Comparison of ENCODE assay signal across 10 mouse cellular contexts in the genomic region with DNA sequence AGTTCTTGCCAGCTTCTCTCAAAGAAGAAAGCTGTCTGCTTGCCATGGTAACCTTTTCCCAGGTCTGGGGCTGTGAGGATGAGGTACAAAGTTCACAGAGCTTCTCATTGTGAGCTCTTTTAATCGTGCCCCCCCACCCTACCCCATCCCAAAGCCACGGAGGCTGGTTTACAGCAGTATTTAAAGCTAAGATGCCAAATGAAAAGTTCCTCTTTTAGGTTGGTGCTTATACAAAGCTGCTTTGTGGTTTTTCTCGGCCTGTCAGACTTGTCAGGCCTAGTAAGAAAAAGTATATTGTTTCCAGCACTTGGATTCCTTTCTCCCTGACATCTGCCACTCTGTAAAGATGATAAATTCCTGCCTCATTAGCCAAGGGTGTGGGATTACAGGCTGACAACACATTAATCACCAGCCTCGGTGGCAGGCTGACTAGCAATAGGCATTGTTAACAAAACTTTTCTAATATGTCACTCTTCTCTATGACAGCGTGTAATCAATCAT.
DNase-seq lines count a peak whose midpoint lies in the region; ATAC-seq and TF ChIP-seq lines count a peak whose summit lies in the region.
"Had no signal": no experiment of that assay in that cellular context is flagged by ENCODE, and none has a peak within 500 bp of the region (broad histone marks: within the 10 kb centered on the region; RNA-seq: fewer than 3 reads in every experiment).

No protein-coding gene starts in this region.

- 46% methylated on average over 5 of the region's 5 CpGs for whole genome bisulfite sequencing in kidney, adult 2 months
- WGBS in forebrain, embryonic 10.5 days = 25% methylated on average over 5 of the region's 5 CpGs
- WGBS in cerebellum, adult 2 months = 31% methylated on average over 5 of the region's 5 CpGs

- H3K4me3 ChIP-seq in kidney, adult 2 months (ENCODE audit: insufficient read depth, low read depth, low read length) = no peak overlapping the region
- no peak overlapping the region for H3K4me3 ChIP-seq in forebrain, embryonic 10.5 days
- no peak overlapping the region for H3K4me3 ChIP-seq in cerebellum, adult 2 months (replicated peaks; ENCODE audit: insufficient read depth, low read depth, low read length)
- H3K4me3 ChIP-seq: limb, embryonic 15.5 days had no signal

- DNase-seq in kidney, adult 2 months = peak; percentile 79
- no peak for DNase-seq in kidney, postnatal 4 days
- peak; percentile 90 for DNase-seq in NIH3T3 (ENCODE audit: low read depth)
- no peak for DNase-seq in forebrain, embryonic 10.5 days (ENCODE audit: extremely low spot score, low spot score)
- peak; percentile 43 for DNase-seq in kidney, postnatal 14 days
- DNase-seq in adrenal gland, postnatal 10 days = no peak
- no peak for DNase-seq in cerebellum, adult 2 months
- DNase-seq: adrenal gland, postnatal 36 days had no signal

- peak overlapping the region; percentile 83 for H3K27ac ChIP-seq in kidney, adult 2 months (ENCODE audit: insufficient read depth, low read depth, low read length)
- H3K27ac ChIP-seq in forebrain, embryonic 10.5 days = peak overlapping the region; percentile 77
- no peak overlapping the region for H3K27ac ChIP-seq in cerebellum, adult 2 months (ENCODE audit: insufficient read depth, low read length)

- no peak for TF ChIP-seq CTCF in kidney, adult 2 months (conservative IDR thresholded peaks at IDR 0.05; ENCODE audit: insufficient read depth, insufficient read length, low read depth, low read length)
- TF ChIP-seq CTCF in cerebellum, adult 2 months (IDR thresholded peaks at IDR 0.05; ENCODE audit: borderline replicate concordance, insufficient read depth, low read depth, low read length) = no peak

- no peaks in the 10 kb centered on the region for H3K27me3 ChIP-seq in kidney, adult 2 months (replicated peaks; ENCODE audit: control insufficient read depth, insufficient read depth, low read length)
- peaks cover 40% of the 10 kb centered on the region for H3K27me3 ChIP-seq in forebrain, embryonic 10.5 days (ENCODE audit: poor library complexity, severe bottlenecking)
- no peaks in the 10 kb centered on the region for H3K27me3 ChIP-seq in cerebellum, adult 2 months (ENCODE audit: control insufficient read depth, insufficient read depth, low read length)
- H3K27me3 ChIP-seq: limb, embryonic 15.5 days had no signal

- H3K9me3 ChIP-seq in forebrain, embryonic 10.5 days = no peaks in the 10 kb centered on the region
- H3K9me3 ChIP-seq: limb, embryonic 15.5 days had no signal

- no peaks in the 10 kb centered on the region for H3K36me3 ChIP-seq in kidney, adult 2 months (ENCODE audit: control insufficient read depth, insufficient read depth, low read length)
- no peaks in the 10 kb centered on the region for H3K36me3 ChIP-seq in forebrain, embryonic 10.5 days (replicated peaks)
- H3K36me3 ChIP-seq: limb, embryonic 15.5 days had no signal

- H3K4me1 ChIP-seq in kidney, adult 2 months (ENCODE audit: control insufficient read depth, insufficient read depth, low read length) = peaks cover 34% of the 10 kb centered on the region; the same call in 1 of the 2 replicates
- H3K4me1 ChIP-seq in forebrain, embryonic 10.5 days = peaks cover 47% of the 10 kb centered on the region
- no peaks in the 10 kb centered on the region for H3K4me1 ChIP-seq in cerebellum, adult 2 months (ENCODE audit: control insufficient read depth, insufficient read depth, low read length)

- TF ChIP-seq POLR2A in kidney, adult 2 months (IDR thresholded peaks at IDR 0.05; ENCODE audit: low read depth, low read length) = no peak
- TF ChIP-seq POLR2A in cerebellum, adult 2 months (IDR thresholded peaks at IDR 0.05; ENCODE audit: borderline replicate concordance, insufficient read depth, low read length) = no peak

- ATAC-seq in erythroblast, adult 5-6 weeks (replicated peaks; ENCODE audit: low FRiP score, poor library complexity, severe bottlenecking) = no peak

Comparison
In these comparisons a context has a peak if more than half of its experiments do, and no peak if none do; other contexts are left out.
1. DNase-seq: peak in kidney, adult 2 months (single experiment), NIH3T3 (single experiment) and kidney, postnatal 14 days (single experiment); none in kidney, postnatal 4 days (0 of 2), forebrain, embryonic 10.5 days (single experiment), adrenal gland, postnatal 10 days (single experiment) and cerebellum, adult 2 months (0 of 2).